Comparison of ENCODE assay signal across 8 mouse cellular contexts in the genomic region with DNA sequence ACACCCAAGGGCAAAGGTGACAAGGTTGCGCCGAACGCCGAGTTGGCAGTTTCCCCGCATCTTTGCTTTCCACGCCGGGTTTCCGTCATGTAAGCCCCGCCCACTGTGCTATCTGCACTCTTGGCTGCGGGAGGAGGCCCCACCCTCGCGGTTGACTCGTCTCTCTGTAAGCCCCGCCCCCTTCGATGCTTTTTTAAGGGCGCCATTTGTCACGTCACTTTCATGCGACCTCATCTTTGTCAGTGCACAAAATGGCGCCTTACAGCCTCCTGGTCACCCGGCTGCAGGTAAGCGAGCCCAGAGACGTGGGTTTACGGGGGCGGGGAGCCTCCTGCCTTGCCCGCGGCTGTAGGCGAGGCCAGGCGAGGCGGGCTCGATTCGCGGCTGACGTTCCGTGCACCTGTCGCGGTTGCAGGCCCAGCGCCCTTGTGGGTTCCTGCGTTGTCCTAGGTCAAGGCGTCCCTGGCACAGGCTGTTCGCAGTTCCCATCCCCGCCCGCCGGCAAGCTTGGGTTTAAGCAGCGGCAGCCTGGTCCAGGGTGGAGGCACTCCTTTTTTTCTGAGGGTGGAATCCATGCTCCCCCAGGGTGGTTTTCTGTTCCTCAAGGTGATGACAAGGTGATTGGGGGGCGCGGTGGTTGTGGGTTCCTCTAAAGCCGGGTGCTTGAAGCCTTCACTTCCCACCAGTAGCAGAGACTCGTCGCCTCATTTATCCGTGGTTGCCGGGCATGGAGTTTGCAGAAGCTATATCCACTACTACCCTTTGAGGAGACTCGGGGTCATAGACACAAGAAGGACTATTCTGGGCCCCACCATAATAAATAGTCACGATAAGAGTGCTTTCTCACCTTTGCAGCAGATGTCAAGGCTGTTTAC. TPM values are rescaled to one million over a fixed set of nuclear protein-coding genes. Genes with fewer than 3 reads are reported as not detected.
DNase-seq lines count a peak whose midpoint lies in the region; ATAC-seq lines count a peak whose summit lies in the region.

A gene (plus strand): TSS at position 48 of the 875 bp plus-strand sequence.

- H3K27ac ChIP-seq in hindbrain, embryonic 10.5 days, result peak within 1 kb of the TSS; percentile 98

- H3K9me3 ChIP-seq in hindbrain, embryonic 10.5 days, result no peaks in the 10 kb centered on the region

- H3K4me1 ChIP-seq in hindbrain, embryonic 10.5 days (replicated peaks), result peaks cover 25% of the 10 kb centered on the region

- no peaks in the 10 kb centered on the region for H3K27me3 ChIP-seq in hindbrain, embryonic 10.5 days (ENCODE audit: insufficient read depth, poor library complexity, severe bottlenecking)

- whole genome bisulfite sequencing in hindbrain, embryonic 10.5 days, result under 1% methylated on average over 53 of the region's 53 CpGs

- peaks cover 41% of the 10 kb centered on the region for H3K36me3 ChIP-seq in hindbrain, embryonic 10.5 days

- peak; percentile 100 for DNase-seq in MN1 (ENCODE audit: low spot score)
- DNase-seq in cerebellum, adult 9-10 months, result peak; percentile 100
- peak; percentile 97 for DNase-seq in hindbrain, embryonic 10.5 days (ENCODE audit: low spot score)
- DNase-seq in layer of hippocampus, postnatal 10 days (ENCODE audit: low spot score in 2 of 2), result peak; percentile 100
- DNase-seq in lung, postnatal 10 days, result peak; percentile 100
- DNase-seq in ovary, postnatal 36 days (ENCODE audit: low spot score), result peak; percentile 97
- peak; percentile 100 for DNase-seq in thymus, postnatal 25 days

- H3K4me3 ChIP-seq in hindbrain, embryonic 10.5 days, result peak within 1 kb of the TSS; percentile 99

- peak; percentile 71 for ATAC-seq in frontal cortex, adult (ENCODE audit: low TSS enrichment)

RNA-seq across cellular contexts. Expression of the gene that starts here (rescaled TPM):
- 157 and 175 TPM in 2 replicates for polyA plus RNA-seq in hindbrain, embryonic 10.5 days (2016; fragmentation: Nextera tagmentation; extraction: Ambion mirVana)
- 100 to 1,000 TPM; 396 to 417 TPM for total RNA-seq in layer of hippocampus, postnatal 10 days (2021)

Comparison
In these comparisons a context has a peak if more than half of its experiments do, and no peak if none do; other contexts are left out.
1. Peak in every context shown above with its lines: DNase-seq, ATAC-seq, H3K4me3 ChIP-seq and H3K27ac ChIP-seq.